Mouse (Mus musculus) small intestine, adult 2 months (tissue): Measurements from ENCODE around the gene Grm4. TPM values are rescaled to one million over a fixed set of nuclear protein-coding genes. Genes with fewer than 3 reads are reported as not detected.

Source experiments
- H3K27ac ChIP-seq: fragments of 200-500 bp; 2 replicates; pipeline ENCODE4 v1.5.1; 2012; ENCODE audit warnings: low read depth, low read length, control low read depth, inconsistent platforms; ENCODE audit not compliant: insufficient read depth
- H3K27me3 ChIP-seq: fragments of 200-500 bp; 2 replicates; pipeline ENCODE4 v1.6.1; 2012; ENCODE audit warnings: mild to moderate bottlenecking, moderate library complexity, low read length, inconsistent platforms; ENCODE audit not compliant: control insufficient read depth, insufficient read depth
- H3K36me3 ChIP-seq: fragments of 200-500 bp; 2 replicates; pipeline ENCODE4 v1.6.1; 2012; ENCODE audit warnings: mild to moderate bottlenecking, low read length, control low read depth, inconsistent platforms; ENCODE audit not compliant: control insufficient read depth, insufficient read depth
- H3K4me1 ChIP-seq: fragments of 200-500 bp; 2 replicates; pipeline ENCODE4 v1.6.1; 2012; ENCODE audit warnings: low read length, inconsistent platforms, mixed read lengths; ENCODE audit not compliant: control insufficient read depth, insufficient read depth, insufficient read length
- H3K4me3 ChIP-seq: fragments of 200-500 bp; 2 replicates; pipeline ENCODE4 v1.5.1; 2012; ENCODE audit warnings: low read depth, mild to moderate bottlenecking, control low read depth, inconsistent platforms, low read length, moderate library complexity
- CTCF ChIP-seq: fragments of 200-500 bp; IDR thresholded peaks from 2 replicates; pipeline ENCODE4 v1.5.1; 2012; ENCODE audit warnings: low read depth, mild to moderate bottlenecking, control low read depth, inconsistent platforms, low read length, moderate library complexity, mixed read lengths; ENCODE audit not compliant: insufficient replicate concordance, insufficient read length; ENCODE audit errors: extremely low read depth
- POLR2A ChIP-seq: fragments of 200-500 bp; IDR thresholded peaks from 2 replicates; pipeline ENCODE4 v1.6.1; 2012; ENCODE audit warnings: low read depth, mild to moderate bottlenecking, control low read depth, inconsistent platforms, low read length, moderate library complexity
- WGBS: fragments of 180-500 bp; shearing (Covaris S2); methylation state at CpG from one replicate; pipeline ENCODE4 v1.1.7; 2018; 5-methylcytosine and 5-hydroxymethylcytosine counted together
- polyA plus RNA-seq: library from polyadenylated mRNA; depleted of rRNA; stranded (reverse); fragments of >200 nt; gene quantifications from 2 replicates; pipeline ENCODE4 v1.2.3, GENCODE M21; 2012

Grm4 gene
- polyA plus RNA-seq, 1 experiment, result 4.1 TPM

DNA sequence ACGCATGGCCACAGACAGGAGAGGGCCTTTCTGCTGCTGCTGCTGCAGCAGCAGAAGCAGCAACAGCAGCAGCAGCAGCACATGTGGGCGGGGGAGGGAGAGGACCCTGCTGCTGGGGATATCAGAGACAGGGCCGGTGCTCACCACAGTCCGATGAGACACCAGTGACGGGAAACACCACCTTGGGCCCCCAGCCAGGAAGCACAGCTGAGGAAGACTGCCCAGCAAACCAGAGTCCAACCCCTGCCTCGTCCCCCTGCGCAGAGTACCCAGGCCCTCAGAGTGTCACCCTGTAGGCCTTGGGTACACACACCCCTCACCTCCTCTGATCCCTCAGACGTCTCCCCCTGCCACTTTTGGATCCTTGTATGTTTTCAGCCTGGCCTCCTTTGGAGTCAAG lies 35.3 kb downstream of the Grm4 start:
- H3K36me3 ChIP-seq, result no peaks in the 10 kb centered on the region
- no peak overlapping the region for H3K4me3 ChIP-seq
- WGBS, result 65% methylated on average over 8 of the region's 8 CpGs
- TF ChIP-seq CTCF (no peak), POLR2A (no peak)
- H3K4me1 ChIP-seq, result no peaks in the 10 kb centered on the region
- no peaks in the 10 kb centered on the region for H3K27me3 ChIP-seq
- no peak overlapping the region for H3K27ac ChIP-seq

GRCm38 (mm10) chr17:27483571-27483970 lies 37.6 kb downstream of the Grm4 start:
- WGBS, result 84% methylated on average over 3 of the region's 3 CpGs
- H3K27me3 ChIP-seq, result no peaks in the 10 kb centered on the region
- peaks cover 10% of the 10 kb centered on the region for H3K4me1 ChIP-seq
- H3K36me3 ChIP-seq, result no peaks in the 10 kb centered on the region
- no peak for TF ChIP-seq POLR2A
- TF ChIP-seq CTCF, result no peak
- H3K4me3 ChIP-seq, result no peak overlapping the region
- H3K27ac ChIP-seq, result no peak overlapping the region

DNA sequence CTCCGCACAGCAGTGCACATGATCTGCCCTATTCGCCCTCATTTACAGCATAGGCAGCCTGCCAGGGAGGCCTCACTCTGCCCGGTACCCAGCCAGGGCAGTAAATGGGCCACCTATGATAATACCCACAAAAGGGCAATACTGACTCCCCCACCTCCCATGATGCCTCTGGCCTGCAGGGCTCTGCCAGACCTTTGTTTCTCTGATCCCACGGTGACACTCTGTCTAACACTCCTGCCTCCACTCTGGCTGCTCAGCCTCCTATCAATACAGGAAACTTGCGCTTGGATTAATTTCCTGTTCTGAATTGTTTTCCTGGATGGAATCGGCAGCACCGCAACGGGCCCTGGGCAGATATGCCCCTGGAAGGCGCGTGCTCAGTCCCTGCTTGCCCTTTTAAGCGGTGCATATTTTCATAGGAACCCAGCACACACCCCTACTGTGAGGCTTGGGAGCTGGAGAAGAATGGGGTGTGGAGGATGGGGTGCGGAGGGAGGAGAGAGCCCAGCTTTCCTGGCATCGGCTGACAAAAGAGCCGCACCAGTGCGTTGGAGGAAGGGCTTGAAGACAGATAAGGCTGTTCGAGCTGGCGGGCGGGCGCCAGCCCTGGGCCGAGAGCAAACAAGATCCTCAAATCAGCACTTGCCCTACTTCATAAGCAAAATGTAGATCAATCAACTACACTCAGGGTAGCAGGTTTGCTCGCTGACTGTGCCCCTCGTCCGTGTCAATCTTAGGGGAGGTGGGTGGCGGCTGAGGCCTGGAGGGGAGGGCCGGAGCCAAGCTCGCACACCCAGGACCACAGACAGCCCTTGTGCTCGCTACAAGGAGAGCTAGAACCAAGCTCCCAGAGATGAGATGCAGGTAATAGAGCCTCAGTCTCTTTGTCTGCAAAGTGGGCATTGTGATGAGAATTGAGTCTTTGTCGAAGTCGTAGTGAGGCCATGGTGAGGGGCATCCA lies 40.8 kb downstream of the Grm4 start:
- TF ChIP-seq POLR2A (no peak), CTCF (no peak)
- Histone ChIP-seq H3K27ac (0 out of 2 replicates have a peak overlapping the region, but pooled peaks have one; percentile 14), H3K27me3 (no peaks in the 10 kb centered on the region), H3K4me1 (peaks cover 10% of the 10 kb centered on the region), H3K36me3 (no peaks in the 10 kb centered on the region), H3K4me3 (peak overlapping the region; percentile 18; the same call in 1 of the 2 replicates)
- 16% methylated on average over 29 of the region's 29 CpGs for WGBS

GRCm38 (mm10) chr17:27475650-27476049 lies 45.6 kb downstream of the Grm4 start:
- no peaks in the 10 kb centered on the region for H3K36me3 ChIP-seq
- peaks cover 9% of the 10 kb centered on the region for H3K4me1 ChIP-seq
- H3K4me3 ChIP-seq, result no peak overlapping the region
- H3K27ac ChIP-seq, result no peak overlapping the region
- no peak for TF ChIP-seq POLR2A
- TF ChIP-seq CTCF, result no peak
- WGBS, result 87% methylated on average over 11 of the region's 11 CpGs
- H3K27me3 ChIP-seq, result no peaks in the 10 kb centered on the region

GRCm38 (mm10) chr17:27466620-27467019 lies 54.6 kb downstream of the Grm4 start:
- 16% methylated on average over 6 of the region's 6 CpGs for WGBS
- Histone ChIP-seq H3K27ac (no peak overlapping the region), H3K27me3 (no peaks in the 10 kb centered on the region), H3K4me3 (no peak overlapping the region), H3K4me1 (no peaks in the 10 kb centered on the region), H3K36me3 (no peaks in the 10 kb centered on the region)
- no peak for TF ChIP-seq POLR2A

- H3K4me3 ChIP-seq, result no peak overlapping the region
- H3K36me3 ChIP-seq, result no peaks in the 10 kb centered on the region
- no peaks in the 10 kb centered on the region for H3K4me1 ChIP-seq
- TF ChIP-seq POLR2A (no peak), CTCF (no peak)
- H3K27me3 ChIP-seq, result no peaks in the 10 kb centered on the region
- WGBS, result 70% methylated on average over 8 of the region's 8 CpGs
- H3K27ac ChIP-seq, result no peak overlapping the region
These were observed 55.3 kb downstream of the Grm4 start for GRCm38 (mm10) chr17:27465924-27466323.

GRCm38 (mm10) chr17:27464327-27464962 lies 56.8 kb downstream of the Grm4 start:
- H3K4me3 ChIP-seq, result no peak overlapping the region
- WGBS, result 36% methylated on average over 8 of the region's 8 CpGs
- no peaks in the 10 kb centered on the region for H3K4me1 ChIP-seq
- H3K27ac ChIP-seq, result no peak overlapping the region
- TF ChIP-seq CTCF, result no peak
- no peak for TF ChIP-seq POLR2A
- H3K36me3 ChIP-seq, result no peaks in the 10 kb centered on the region
- no peaks in the 10 kb centered on the region for H3K27me3 ChIP-seq
